Mouse (Mus musculus) ES-CJ7 (cell line): Measurements from ENCODE around the gene Spon1.

Source experiments
- DNase-seq: peaks from one replicate; pipeline ENCODE4 v3.0.0; 2011; ENCODE audit warnings: low read depth, low spot score

Spon1 gene

DNA sequence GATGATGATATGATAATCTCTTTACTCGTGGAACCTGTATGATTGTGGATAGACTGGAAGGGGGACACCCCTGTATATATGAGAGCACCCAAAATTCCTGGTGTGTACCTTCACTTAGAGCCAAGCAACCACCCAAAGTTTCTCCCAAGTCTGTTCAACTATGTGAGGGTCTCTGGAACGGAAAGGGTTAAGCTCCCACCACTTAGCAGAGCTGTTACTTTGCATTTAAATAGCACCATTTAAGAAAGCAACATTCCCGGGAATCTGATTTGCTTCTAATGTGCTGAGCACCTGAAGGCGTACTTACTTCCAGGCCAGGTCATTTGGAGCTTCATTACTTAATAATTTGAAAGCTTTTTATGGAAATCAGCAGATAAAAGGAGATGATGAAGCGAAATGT, 238.4 kb downstream of the Spon1 start:
- DNase-seq: peak; percentile 44

DNA sequence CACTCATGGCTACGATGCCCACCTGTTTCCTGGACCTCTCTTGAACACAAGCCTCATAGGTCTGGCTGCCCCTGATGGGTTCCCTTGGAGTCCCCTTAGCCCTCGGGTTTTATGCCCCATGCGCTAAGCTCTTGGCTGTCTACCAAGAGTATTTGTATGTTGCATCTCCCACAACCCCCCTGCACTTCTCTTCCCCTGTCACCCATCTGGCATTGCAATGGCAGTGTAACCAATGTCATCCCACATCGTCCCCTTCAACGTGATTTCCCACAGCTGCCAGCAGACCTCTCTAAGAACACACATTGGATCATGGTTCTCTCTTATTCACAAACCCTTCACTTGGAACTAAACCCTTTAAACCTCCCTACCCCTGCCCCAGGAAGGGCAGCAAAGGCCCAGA, 239.7 kb downstream of the Spon1 start:
- DNase-seq: no peak

DNA sequence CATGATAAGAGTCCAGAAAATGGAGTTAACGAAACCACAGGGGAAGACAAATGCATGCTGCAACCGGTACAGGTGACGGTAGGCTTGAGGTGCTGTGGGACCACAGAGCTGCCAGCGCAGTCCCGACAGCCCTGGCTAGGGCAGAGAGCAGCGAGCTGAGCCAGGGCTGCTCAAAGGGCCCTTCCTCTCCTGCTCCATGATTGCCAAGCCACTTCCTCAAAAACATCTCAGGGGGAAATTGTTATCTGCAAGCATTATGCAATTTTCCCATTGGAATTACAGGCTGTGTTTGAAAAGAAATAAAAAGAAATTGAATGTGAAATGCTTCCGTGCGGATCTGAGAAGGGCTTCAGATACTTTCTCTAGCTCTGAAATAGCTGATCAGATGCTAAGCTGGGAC, 240.7 kb downstream of the Spon1 start:
- no peak for DNase-seq

DNA sequence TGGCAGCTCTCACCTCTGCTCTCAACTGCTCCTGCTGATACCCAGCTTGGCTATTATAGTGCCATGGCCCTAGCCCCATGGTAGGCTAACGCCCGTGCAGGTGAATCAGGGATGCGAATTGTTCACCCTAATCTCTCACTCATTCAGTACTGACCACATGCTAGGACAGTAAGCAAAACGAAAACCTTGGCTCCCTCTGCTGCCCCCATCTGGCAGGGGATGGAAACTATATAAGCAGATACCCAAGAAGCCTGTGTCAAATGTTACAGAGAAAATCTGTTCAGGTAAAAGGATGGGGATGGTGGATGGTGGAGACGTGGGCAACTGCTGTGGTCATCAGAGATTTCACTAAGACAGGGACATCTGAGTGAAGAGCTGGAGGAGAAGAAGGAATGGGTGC, 241.8 kb downstream of the Spon1 start:
- DNase-seq: peak; percentile 32

DNA sequence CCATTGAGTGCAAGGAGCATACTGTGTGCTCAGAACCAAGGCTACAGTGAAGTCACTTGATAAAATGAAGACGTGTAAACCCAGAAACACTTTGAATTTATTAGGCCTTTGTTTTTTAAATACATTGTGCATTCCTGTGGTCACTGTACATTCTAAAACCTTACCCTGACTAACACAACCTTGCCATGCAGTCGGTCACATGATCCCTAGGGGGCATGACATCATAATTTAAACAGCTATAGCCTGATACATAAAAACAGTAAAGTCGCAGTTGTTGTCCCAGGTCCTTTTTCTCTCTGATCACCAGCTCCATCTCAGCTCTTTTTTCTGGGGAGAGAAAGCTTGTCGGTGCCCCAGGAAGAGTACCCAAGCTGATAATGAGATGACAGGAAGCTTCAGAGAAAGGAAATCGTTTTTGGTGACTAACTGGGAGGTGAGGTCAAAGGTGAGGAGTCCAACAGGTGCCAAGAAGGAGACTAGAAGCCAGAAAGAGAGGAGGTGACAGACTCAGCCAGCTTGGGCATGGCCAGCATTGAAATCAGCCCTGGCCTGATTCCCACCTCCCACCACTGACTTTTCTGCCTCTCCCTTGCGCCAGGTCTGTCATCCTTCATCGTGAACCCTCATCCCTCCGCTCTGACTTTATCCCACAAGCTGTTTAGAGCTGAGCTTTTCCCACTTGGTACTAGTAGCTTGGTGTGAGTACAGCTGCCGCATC, 246.1 kb downstream of the Spon1 start:
- DNase-seq: no peak

DNA sequence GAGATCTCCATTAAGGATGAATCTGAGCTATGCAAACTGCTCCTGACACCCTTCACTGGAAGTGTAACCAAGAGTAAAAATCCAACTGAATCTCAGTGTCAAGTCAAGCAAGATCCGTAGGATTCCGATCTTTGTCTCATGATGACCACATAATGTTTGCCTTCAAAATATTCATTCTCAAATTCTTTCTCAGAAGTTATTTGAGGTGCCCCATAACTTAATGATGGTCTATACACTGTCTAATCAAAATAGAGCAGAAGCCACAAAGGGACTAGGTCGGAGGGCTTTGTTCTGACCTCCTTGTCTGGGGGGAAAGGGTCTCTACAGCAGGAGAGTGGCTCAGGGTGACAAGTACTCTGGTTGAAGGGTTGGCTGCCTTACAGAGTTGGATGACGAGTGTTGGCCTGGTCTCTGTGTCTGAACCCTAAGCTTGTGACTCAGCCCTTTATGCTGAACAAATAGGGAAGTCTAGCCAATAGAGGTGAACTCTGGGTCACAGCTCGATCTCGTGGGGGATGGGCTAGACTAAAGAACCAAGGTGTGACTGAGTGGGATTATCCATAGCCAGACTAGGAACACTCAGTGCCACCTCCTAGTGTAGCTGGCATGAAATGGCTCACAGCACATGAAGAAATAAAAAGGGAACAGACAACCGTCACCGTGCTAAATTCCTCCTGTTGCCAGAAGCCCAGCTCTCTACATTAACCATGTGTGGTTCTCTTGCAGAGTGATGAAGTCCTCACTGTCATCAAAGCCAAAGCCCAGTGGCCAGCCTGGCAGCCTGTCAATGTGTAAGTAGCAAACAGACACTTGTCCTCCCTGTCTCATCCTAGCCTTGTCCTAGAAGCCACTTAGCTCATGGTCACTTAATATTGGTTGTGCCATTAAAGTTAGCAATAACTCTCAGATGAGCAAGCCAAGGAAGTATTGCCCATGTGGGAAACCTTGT, 250.5 kb downstream of the Spon1 start:
- no peak for DNase-seq

DNA sequence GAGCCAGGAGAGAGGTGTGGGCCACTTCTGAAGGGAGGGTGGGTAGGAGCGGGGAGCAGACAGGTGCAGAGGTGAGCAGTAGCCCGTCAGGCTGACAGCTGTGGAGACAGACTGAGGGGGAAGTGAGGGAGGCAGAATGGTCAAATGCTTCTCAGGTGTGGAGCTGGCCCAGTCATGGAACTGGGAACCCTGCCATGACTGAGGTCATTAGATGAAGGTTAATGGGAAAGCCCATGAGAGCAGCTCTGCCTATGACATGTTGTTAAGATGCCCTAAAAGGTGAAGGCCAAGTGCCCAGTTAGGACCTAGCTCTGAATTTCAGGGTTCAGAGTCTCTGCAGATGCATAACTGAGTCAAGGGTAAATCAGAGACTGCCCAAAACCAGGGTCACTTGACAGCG, 253.1 kb downstream of the Spon1 start:
- no peak for DNase-seq

DNA sequence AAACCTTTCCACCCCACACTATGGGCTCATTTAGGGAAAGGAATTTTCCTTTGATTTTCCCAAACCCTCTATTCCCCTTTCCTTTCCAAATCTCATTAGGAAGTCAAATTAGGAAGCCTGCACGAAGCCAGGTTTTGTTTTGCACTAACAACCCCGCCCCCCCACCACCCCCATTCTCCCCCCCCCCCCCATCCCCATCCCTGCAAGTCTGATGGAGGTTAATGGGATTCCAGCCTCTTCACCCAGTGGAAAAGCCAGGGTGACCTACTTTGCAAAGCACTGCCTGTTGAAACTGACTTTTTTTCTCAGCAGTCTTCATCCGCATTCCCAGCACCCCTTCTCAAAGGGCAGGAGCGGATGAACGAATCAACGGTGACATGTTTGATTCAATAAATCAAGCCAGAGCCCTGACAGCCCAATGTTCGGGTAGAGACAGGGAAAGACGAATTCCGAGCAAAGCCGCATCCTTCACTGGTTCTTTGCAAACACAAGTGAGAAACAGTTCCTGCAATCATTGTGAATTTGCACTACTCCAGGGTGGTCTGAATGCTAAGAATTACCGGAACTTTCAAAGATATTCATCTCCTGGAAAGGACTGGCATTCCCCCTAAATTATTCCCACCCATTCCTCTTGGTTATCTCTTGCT, 254.4 kb downstream of the Spon1 start:
- DNase-seq: peak; percentile 9

DNA sequence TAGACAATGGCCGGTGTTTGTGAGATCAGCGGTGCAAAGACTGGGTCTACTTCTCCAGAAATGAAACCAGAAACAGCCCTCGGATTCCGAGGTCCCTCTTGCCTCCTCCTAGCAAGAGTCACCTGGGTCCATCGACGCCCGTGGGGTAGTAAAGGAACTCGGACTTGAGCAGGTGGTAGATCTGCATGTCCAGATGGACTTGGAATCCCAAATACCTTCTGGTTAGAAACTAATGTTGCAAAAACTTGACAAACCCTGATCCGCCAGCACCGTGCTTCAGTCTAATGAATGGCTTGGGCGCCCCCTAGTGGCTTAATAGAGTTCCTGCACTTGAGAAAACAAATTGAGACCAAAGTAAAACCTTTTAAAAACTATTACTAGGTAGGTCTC, 254.9 kb downstream of the Spon1 start:
- DNase-seq: peak; percentile 48

DNA sequence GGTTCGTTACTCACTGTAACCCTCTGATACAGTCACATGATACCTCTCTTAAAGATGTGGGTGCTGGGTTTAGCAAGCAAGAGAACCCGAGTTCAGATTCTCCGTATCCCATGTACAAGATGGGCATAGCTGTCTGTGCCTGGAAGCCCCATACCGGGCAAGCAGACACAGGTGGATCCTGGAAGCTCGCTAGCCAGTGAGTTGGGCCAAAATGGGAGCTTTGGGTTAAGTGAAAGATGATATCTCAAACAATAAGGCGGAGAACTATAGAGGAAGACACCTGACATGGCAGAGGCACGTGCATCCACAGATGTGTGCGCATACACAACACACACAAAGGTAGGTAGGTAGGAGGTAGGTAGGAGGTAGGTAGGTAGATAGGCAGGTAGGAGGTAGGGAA, 261.1 kb downstream of the Spon1 start:
- no peak for DNase-seq

DNA sequence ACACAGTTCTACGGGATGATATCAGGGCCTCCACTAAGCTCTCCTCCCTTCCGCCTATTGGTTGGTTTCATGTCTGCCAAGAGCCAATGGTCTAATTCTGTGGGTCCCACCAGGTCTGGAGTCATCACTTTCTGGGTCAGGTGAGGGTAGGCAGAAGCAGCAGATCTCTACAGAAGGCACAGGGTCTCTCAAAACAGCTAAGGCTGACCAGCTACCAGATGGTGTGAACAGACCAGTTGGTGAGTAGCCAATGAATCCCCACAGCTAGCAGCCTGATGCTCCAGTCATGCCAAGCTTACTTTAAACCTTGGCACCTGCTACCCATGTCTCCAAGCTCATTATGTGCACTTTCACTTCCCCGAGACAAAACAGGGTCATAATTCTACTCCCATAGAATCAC, 261.6 kb downstream of the Spon1 start:
- no peak for DNase-seq

DNA sequence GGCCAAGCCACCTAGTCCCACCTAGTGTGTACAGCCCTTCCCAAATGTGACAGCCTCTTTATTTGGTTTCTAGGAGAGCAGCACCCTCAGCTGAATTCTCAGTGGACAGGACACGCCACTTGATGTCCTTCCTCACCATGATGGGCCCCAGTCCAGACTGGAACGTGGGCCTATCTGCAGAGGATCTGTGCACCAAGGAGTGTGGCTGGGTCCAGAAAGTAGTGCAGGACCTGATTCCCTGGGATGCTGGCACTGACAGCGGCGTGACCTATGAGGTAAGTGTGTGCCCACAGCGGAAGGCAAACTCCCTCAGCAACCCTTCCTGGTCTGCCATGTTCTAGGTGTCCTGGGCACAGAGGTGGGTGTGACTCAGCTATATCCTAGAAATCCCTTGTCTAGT, 263.0 kb downstream of the Spon1 start:
- DNase-seq: no peak

DNA sequence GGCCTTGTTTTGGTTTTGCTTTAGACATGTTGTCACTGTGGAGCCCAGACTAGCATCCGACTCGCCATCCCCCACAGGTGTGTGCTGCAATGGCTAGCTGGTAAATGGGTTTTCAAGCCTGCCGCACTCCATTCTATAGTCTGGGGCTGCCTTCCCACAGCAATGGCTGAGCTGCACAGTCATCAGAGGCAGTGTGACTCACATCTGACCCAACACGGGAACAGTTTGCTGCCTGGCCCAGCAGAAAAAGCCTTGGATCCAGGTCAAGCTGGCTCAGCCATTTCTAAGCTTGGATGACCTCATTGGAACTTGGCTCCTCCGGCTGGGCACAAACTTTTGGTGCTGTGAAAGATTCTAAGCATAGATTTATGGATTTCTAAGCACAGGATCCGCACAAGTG, 263.8 kb downstream of the Spon1 start:
- no peak for DNase-seq

DNA sequence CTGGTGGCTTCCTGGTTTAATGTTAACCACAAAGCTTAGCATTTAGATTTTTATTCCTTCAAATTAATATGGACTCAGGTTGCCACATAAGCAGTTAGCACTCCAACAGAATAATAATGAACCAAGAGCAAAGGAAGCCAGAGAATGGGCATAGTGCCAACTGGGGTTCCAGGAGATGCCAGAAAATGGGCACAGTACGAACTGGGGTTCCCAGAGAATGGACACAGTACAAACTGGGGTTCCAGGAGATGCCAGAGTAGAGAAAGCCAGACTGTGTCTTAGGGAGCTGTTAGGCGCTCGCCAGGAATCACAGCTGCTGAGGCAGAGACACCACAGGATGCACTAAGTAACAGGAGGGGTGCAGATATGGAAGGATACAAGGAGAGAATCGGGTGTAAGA, 271.4 kb downstream of the Spon1 start:
- no peak for DNase-seq

DNA sequence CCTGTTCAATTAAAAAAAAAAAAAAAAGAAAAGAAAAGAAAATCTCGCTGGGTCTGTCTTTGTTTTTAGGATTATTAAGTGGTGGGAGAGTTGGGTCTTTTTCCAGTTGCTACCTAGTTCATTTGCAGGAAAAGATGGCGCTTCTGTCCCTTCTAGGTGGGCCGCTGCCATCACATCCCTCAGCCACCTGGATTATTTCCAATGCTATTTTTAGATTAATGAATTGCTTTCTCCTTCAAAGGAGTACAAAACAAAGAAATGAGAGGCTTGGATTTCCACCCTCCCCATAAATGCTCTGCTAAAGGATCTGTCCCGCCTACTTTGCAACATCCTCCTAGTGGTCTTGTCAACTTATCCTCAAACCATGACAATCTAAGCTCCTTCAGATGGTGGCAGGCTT, 275.6 kb downstream of the Spon1 start:
- DNase-seq: no peak

DNA sequence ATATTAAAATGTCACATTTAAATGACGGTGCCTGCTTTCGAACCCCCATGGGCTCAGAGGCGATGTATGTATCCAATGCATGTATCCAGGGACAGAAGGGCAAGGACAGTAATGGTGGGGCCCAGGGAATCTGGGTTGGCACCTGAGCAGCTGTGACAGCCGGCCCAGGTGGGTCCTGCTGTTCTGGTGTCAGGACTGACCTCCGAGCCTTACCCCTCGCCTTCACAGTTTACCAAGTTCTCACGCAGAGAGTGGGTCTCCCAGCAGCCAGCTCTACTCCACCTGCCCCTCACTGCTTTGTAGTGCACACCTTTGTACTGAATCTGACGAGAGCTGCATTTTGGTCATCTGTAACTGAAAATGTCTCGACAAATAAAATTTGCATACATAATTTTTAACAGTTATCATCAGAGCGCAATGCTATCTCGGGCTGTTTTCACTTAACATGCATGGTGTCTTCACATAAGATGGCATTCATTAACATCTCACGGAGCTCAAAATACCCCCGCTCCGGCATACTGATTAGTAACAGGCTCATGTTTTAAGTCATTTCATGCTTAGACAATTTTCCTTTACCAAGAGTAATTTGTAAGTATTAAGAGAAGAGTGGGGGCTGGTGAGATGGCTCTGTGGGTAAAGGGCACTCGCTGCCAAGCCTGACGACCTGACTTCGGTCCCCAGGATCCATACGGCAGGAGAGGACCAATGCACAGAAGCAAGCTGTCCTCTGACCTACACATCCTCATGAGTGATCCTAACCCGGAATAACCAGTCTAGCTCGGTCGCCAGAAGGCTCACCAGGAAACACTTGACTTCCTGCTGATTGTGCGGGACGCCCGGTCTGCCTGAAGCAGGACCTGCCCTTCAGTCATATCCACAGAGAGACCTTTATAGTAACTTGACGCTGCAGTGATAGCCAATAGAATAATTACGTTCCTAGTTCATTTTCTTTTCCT, 277.5 kb downstream of the Spon1 start:
- DNase-seq: no peak

DNA sequence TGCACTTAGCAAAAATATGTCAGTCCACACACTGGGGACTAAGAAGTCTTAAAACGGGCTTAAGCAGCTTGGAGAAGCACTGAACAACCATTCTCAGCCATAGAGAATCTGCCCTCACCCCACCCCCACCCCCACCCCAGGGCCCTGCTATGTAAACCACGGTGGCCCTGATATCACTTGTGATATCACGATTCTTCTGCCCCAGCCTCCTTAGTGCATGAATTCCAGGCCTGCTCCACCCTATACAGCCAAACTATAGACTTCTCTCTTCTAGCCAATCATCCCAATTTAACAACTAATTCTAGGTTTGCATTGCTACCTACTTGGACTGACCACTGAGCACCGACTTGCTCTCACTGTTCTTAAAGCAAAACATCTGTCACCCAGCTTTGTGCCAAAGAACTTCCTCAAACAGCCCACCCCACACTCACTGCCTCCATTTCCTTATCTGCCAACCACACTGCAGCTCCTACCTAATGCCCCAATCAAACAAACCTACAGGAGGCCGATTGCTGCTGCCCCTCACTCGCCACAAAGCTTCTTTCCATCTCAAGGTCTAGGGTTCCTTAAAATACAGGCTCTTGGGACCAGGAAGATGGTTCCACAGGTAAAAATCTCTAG, 278.2 kb downstream of the Spon1 start:
- DNase-seq: no peak

DNA sequence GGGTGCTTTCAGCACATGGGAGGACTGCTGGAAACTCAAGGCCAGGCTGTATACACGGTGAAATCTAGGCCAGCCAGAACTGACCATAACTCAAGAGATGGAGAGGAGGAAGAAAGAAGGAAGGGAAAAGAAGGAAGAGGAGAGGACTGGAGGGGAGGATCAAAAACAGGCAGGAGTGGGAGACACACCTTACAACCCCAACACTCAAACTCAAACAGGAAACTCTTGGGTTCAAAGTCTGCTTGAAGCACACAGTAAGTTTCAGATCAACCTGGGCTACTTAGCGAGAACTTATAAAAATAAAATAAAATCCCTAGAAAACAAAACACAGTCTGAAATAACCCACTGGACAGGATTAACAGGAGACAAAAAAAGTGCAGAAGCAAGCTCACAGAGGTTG, 280.0 kb downstream of the Spon1 start:
- no peak for DNase-seq

DNA sequence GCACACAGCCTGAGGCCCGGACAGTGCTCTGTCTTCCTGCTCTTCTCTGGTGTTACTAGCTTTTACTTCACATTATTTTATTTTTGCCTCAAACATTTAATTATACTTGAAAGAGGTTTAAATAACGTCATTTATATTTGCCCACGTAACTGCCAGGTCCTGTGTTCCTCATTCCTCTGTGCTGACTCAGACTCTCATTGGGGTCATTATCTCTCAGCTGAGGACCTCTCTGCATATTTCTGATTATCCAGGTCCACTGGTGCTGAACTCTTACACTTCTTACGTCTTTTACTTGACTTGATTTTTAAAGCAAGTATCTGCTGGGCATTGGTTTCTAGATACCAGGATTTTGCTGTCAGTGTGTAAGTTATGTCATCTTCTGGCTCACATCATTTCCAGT, 287.9 kb downstream of the Spon1 start:
- no peak for DNase-seq

DNA sequence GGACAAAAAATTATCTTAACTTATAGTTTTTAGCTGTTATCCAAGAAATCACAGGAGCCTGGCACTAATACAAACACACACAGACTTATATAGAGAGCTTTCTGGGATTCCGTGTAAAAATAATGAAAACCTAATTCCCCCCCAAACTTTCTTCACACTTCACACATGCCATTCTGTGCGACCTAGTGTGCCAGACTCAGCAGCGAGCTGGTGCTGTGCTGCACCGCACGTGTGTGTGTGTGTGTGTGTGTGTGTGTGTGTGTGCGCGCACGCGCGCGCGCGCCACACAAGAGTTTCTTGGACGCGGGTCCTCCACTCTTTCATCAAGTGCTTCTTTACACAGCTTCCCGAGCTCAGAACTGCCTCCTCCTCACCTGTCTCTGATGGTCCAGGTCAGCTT, 292.4 kb downstream of the Spon1 start:
- DNase-seq: no peak

DNA sequence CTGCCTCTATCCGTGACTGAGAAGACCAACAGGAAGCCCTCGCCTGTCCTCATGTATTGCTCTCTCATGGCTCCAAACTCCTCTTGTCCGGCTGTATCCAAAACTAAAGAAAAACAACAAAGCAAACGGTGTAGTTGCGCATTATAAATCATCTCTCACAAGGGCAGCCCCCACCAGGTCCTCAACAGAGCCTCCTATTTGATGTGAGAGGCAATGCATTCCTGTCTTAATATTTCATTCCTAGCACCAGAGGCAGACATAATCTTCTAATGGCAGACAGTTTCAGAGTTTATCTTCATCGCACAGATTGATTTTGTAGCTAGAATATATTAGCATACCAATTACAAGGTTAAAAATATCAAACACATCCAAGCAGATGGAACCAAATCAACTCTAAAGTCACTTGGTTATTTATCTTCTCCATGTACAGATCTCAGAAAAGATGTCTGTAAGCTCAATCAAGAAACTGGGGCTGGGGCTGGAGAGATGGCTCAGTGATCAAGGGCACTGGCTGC, 293.2 kb downstream of the Spon1 start:
- no peak for DNase-seq
